Mouse (Mus musculus): ENCODE data around the gene Ube2v1. TPM values are rescaled to one million over a fixed set of nuclear protein-coding genes. Genes with fewer than 3 reads are reported as not detected.

Ube2v1 gene
- 108 and 114 TPM in 2 replicates for polyA plus RNA-seq (2012; rRNA removed)

- peak within 1 kb of the TSS; percentile 81 for H3K4me3 ChIP-seq (ENCODE audit: insufficient read depth, low read depth, low read length)
- peaks cover 27% of the 10 kb centered on the region for H3K4me1 ChIP-seq (ENCODE audit: control insufficient read depth, insufficient read depth, low read length)
- H3K36me3 ChIP-seq (ENCODE audit: control insufficient read depth, insufficient read depth, low read length) = no peaks in the 10 kb centered on the region
- no peaks in the 10 kb centered on the region for H3K27me3 ChIP-seq (replicated peaks; ENCODE audit: control insufficient read depth, insufficient read depth, low read length)
- peak within 1 kb of the TSS; percentile 97 for H3K27ac ChIP-seq (ENCODE audit: insufficient read depth, low read depth, low read length)
- under 1% methylated on average over 86 of the region's 87 CpGs for WGBS
- DNase-seq = peak; percentile 99
- TF ChIP-seq POLR2A (IDR thresholded peaks at IDR 0.05; ENCODE audit: low read depth, low read length) (no peak), CTCF (conservative IDR thresholded peaks at IDR 0.05; ENCODE audit: insufficient read depth, insufficient read length, low read depth, low read length) (no peak)
Measured at GRCm38 (mm10) chr2:167631591-167632448, at the start of gene Ube2v1. Ube2v1 (minus strand) TSS chr2:167632095.

- no peak for TF ChIP-seq POLR2A (IDR thresholded peaks at IDR 0.05; ENCODE audit: low read depth, low read length)
- peak; percentile 76 for TF ChIP-seq CTCF (conservative IDR thresholded peaks at IDR 0.05; ENCODE audit: insufficient read depth, insufficient read length, low read depth, low read length)
- no peaks in the 10 kb centered on the region for H3K36me3 ChIP-seq (ENCODE audit: control insufficient read depth, insufficient read depth, low read length)
- no peaks in the 10 kb centered on the region for H3K27me3 ChIP-seq (replicated peaks; ENCODE audit: control insufficient read depth, insufficient read depth, low read length)
- H3K4me3 ChIP-seq (ENCODE audit: insufficient read depth, low read depth, low read length) = no peak overlapping the region
- 56% methylated on average over 5 of the region's 5 CpGs for WGBS
- no peak overlapping the region for H3K27ac ChIP-seq (ENCODE audit: insufficient read depth, low read depth, low read length)
- DNase-seq = peak; percentile 69
- no peaks in the 10 kb centered on the region; the same call in 1 of the 2 replicates for H3K4me1 ChIP-seq (ENCODE audit: control insufficient read depth, insufficient read depth, low read length)
Measured at GRCm38 (mm10) chr2:167680657-167681056, 48.8 kb upstream of the Ube2v1 start.

GRCm38 (mm10) chr2:167679902-167680430 lies 48.1 kb upstream of the Ube2v1 start:
- Histone ChIP-seq H3K4me1 (ENCODE audit: control insufficient read depth, insufficient read depth, low read length) (no peaks in the 10 kb centered on the region; the same call in 1 of the 2 replicates), H3K4me3 (ENCODE audit: insufficient read depth, low read depth, low read length) (no peak overlapping the region), H3K36me3 (ENCODE audit: control insufficient read depth, insufficient read depth, low read length) (no peaks in the 10 kb centered on the region), H3K27ac (ENCODE audit: insufficient read depth, low read depth, low read length) (no peak overlapping the region), H3K27me3 (replicated peaks; ENCODE audit: control insufficient read depth, insufficient read depth, low read length) (no peaks in the 10 kb centered on the region)
- TF ChIP-seq CTCF (conservative IDR thresholded peaks at IDR 0.05; ENCODE audit: insufficient read depth, insufficient read length, low read depth, low read length) (peak; percentile 88), POLR2A (IDR thresholded peaks at IDR 0.05; ENCODE audit: low read depth, low read length) (no peak)
- WGBS = 2% methylated on average over 13 of the region's 13 CpGs
- DNase-seq = peak; percentile 84

GRCm38 (mm10) chr2:167678600-167678999 lies 46.7 kb upstream of the Ube2v1 start:
- no peak for DNase-seq
- no peak overlapping the region for H3K27ac ChIP-seq (ENCODE audit: insufficient read depth, low read depth, low read length)
- WGBS = 55% methylated on average over 5 of the region's 5 CpGs
- H3K4me3 ChIP-seq (ENCODE audit: insufficient read depth, low read depth, low read length) = no peak overlapping the region
- no peaks in the 10 kb centered on the region; the same call in 1 of the 2 replicates for H3K4me1 ChIP-seq (ENCODE audit: control insufficient read depth, insufficient read depth, low read length)
- TF ChIP-seq CTCF (conservative IDR thresholded peaks at IDR 0.05; ENCODE audit: insufficient read depth, insufficient read length, low read depth, low read length) = peak; percentile 50
- no peak for TF ChIP-seq POLR2A (IDR thresholded peaks at IDR 0.05; ENCODE audit: low read depth, low read length)
- H3K36me3 ChIP-seq (ENCODE audit: control insufficient read depth, insufficient read depth, low read length) = no peaks in the 10 kb centered on the region
- no peaks in the 10 kb centered on the region for H3K27me3 ChIP-seq (replicated peaks; ENCODE audit: control insufficient read depth, insufficient read depth, low read length)

GRCm38 (mm10) chr2:167675120-167675909 lies 43.4 kb upstream of the Ube2v1 start:
- no peak overlapping the region for H3K4me3 ChIP-seq (ENCODE audit: insufficient read depth, low read depth, low read length)
- TF ChIP-seq POLR2A (IDR thresholded peaks at IDR 0.05; ENCODE audit: low read depth, low read length) (no peak), CTCF (conservative IDR thresholded peaks at IDR 0.05; ENCODE audit: insufficient read depth, insufficient read length, low read depth, low read length) (peak; percentile 84)
- peak; percentile 78 for DNase-seq
- H3K27me3 ChIP-seq (replicated peaks; ENCODE audit: control insufficient read depth, insufficient read depth, low read length) = no peaks in the 10 kb centered on the region
- no peaks in the 10 kb centered on the region for H3K36me3 ChIP-seq (ENCODE audit: control insufficient read depth, insufficient read depth, low read length)
- H3K27ac ChIP-seq (ENCODE audit: insufficient read depth, low read depth, low read length) = no peak overlapping the region
- WGBS = 43% methylated on average over 14 of the region's 14 CpGs
- H3K4me1 ChIP-seq (ENCODE audit: control insufficient read depth, insufficient read depth, low read length) = peaks cover 12% of the 10 kb centered on the region

- no peaks in the 10 kb centered on the region for H3K27me3 ChIP-seq (replicated peaks; ENCODE audit: control insufficient read depth, insufficient read depth, low read length)
- DNase-seq = peak; percentile 46
- no peak for TF ChIP-seq CTCF (conservative IDR thresholded peaks at IDR 0.05; ENCODE audit: insufficient read depth, insufficient read length, low read depth, low read length)
- TF ChIP-seq POLR2A (IDR thresholded peaks at IDR 0.05; ENCODE audit: low read depth, low read length) = no peak
- peaks cover 24% of the 10 kb centered on the region for H3K4me1 ChIP-seq (ENCODE audit: control insufficient read depth, insufficient read depth, low read length)
- no peak overlapping the region for H3K4me3 ChIP-seq (ENCODE audit: insufficient read depth, low read depth, low read length)
- no peak overlapping the region for H3K27ac ChIP-seq (ENCODE audit: insufficient read depth, low read depth, low read length)
- no peaks in the 10 kb centered on the region for H3K36me3 ChIP-seq (ENCODE audit: control insufficient read depth, insufficient read depth, low read length)
- 21% methylated on average over 13 of the region's 13 CpGs for WGBS
Measured at GRCm38 (mm10) chr2:167672212-167672685, 40.4 kb upstream of the Ube2v1 start.

Measured in kidney, adult 2 months (tissue).